Mouse (Mus musculus) cerebellum, adult 11-12 months (tissue): ENCODE measurements around the gene Ltbp4.

Experiments
- DNase-seq: peaks from one replicate; pipeline ENCODE4 v3.0.0; 2022

Ltbp4 gene

DNA sequence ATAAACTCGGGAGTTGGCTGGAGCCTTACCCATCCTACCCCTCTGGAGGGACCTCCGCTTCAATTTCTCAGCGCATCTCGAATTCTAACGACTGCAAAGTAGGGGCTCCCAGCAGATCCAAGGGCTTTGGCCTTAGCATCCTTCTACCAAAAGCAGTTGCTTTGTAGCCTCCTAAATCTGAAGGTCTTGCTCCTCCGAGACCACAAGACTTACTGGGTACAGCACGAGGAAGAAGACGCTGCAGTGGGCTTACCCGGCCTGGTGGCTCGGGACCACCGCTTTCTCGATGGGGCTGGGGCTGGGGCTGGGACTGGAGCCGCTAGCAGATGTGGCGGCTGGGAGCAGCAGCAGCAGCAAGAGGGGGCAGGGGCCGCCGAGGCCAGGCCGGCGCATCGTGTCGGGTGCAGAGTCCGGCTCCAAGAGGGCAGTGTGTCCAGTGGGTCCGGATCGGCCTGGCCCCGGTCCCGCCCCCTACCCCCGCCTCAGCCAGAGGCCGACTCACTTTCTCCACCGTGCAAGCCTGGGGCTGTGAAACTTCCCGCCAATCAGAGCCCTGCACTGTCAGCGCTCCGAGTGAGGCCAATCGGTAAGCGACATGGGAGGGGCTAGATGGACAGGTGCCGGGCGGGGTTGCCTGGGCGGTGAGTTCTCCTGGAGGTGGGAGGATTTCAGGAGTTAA lies at the start of gene Ltbp4:
Ltbp4 (minus strand) TSS at position 518 of the 679 bp plus-strand sequence.
- no peak for DNase-seq

DNA sequence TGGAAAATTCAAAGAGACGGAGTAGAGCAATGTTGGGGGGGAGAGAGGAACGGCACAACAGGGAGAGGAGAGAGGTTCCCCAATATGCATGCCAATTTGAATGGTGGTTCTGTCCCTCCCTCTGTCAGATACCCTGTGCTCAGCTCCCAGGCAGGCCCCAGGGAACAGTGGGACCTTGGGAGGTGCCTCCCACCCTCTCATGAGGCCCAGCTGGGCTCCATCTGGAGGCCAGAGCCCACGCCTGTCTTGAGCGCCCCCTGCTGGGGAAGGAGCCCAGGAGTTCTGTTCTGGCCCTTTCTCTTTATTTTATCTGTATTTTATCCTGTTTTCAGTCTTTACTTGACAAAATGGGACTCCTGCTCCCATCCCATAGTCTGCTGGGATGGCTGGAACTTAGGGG lies 47.2 kb upstream of the Ltbp4 start:
- no peak for DNase-seq

DNA sequence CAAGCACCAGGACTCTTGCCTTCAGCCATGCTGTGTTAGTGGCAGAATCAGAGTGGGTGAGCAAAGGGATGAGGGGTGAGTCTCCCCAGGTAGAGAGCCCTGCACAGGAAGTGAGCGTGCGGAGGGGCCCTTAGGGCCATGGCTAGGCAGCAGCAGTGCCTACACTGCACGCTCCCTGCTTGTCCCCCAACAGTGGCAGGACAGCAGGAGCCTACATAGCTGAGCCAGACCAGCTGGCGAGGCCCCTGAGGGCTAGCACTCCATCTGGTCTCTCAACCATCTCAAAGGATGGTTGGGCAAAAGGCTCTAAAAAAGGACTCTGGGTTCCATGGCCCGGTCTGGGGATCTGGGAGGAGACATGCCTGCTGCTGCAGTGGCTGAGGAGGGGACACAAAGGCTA lies 46.6 kb upstream of the Ltbp4 start:
- peak; percentile 83 for DNase-seq

DNA sequence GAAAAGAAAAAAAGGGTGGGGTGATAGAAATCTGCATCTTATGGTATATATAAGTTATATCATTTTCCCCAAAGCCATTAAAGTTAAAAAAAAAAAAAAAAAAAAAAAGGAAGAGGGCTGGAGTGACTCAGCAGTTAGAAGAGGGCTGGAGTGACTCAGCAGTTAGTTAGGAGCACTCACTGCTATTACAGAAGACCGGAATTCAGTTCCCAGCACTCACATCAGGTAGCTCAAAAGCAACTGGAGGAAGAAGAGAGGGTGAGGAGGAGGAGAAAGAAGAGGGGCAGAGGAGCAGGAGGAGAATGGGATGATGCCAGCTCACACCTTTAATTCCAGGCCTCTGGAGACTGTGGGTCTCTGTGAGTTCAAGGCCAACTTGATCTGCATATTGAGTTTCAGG lies 45.7 kb upstream of the Ltbp4 start:
- no peak for DNase-seq

DNA sequence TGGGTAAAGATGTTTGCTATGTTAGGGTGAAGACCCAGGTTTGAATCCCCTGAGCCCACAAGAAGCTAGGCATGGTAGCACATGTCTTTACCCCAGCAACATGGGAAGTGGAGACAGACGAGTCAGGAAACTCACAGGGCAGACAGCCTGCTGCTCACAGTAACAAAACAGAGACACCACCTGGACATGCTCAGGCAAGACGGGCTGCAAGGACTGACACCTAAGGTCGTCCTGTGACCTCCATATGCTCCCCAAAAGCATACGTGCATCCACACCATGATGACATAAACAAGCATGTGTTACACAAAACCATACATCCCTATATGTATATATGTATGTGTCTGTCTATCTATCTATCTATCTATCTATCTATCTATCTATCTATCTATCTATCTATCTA lies 44.1 kb upstream of the Ltbp4 start:
- no peak for DNase-seq

DNA sequence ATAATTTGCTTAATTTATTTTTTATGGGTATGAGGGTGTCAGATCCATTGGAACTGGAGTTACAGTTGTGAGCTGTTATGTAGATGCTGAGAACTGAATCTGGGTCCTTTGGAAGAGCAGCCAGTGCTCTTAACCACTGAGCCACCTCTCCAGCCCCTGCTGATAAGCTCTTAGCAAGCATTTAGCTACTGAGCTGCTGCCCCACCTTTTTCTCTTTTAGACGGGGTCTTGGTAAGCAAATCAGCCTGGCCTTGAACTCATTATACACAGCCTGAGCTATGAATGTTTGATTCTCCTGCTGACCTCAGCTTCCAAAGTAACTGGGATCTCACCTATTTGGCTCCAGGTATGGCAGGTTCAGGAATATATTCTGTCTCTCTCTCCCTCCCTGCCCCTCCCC lies 43.5 kb upstream of the Ltbp4 start:
- DNase-seq, result no peak

DNA sequence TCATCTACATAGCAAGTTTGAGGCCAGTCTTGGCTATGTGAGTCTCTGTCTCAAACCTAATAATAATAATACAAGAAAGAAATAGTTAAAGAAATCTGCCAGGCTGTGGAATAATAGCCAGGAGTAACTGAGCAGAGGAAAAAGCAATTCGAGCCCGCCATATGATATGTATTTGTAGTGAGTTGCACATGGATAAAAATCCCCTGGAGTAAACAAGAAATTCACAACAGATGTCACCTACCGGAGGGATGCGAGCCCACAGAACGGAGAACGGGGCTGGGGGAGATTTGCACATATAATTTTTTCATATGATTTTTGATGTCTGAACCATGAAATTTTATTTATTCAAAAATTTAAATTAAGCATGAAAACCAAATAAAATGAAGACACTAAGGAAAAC lies 42.3 kb upstream of the Ltbp4 start:
- DNase-seq, result no peak

DNA sequence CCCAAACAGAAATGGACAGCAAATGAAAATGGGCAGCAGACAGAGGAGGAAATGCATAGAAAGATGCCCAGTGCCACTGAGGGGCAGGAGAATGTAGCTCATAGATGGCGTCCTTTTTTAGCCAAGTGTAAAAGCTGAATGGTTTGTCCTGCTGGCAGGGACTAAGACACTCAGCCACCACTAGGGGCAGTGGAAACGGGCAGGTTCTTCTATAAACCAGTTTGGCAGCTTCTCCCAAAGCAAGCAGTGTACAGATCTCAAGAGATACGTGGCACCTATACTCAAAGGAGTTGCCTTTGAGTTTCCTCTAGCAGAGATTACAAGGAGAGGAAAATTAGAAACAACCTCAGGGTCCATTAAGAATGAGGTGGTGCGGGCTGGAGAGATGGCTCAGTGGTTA lies 40.9 kb upstream of the Ltbp4 start:
- no peak for DNase-seq

DNA sequence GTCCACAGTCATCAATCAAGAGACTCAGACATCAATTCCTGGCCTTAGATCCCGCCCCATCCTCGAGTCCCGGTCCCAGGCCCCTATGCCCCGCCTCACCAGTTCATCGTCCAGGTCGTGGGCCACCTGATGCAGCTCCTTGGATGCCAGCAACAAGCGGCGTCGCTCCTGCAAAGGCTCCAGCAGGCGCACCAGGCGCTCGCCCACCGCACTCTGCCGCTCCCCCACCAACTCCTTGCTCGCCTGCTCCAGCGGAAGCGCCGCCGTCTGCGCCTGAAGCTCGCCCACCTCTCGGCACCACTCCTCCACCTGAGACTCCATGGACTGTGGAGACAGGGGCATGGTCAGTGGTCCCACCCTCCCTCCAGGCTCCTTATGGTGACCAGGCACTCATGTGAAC lies 37.8 kb upstream of the Ltbp4 start:
- DNase-seq, result peak; percentile 17

DNA sequence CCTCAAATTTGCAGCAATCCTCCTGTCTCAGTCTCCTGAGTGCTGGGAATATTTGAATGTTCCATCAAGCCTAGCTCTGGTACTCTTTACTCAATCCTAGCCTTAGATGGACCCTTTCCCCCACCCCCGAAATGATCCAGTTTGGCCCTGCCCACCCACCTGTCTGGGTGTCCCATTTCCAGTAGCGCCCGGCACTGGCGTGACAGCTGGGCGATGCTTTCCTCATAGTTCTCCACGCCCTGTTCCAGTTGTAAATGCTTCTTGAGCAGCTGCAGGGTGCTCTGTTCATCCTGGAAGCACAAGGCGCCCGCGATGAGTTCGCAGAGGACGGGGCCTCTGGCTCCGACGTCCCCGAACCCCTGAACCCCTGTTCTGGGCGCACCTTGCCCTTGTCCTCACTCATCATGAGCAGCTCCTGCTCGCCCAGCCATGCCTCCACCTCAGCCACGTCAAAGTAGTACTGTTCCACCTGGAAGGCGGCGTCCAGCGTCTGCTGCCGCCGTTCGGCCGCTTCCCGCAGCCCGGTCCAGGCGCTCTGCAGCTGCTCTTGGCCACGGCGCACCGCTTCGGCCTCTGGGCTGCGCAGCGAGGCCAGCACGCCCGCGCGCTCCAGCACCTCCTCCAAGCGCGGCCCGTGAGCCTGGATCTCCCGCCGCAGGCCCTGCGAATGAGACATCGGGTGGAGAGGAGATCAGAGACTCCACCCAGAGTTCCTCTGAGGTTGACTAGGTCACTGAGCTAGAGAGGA lies 34.4 kb upstream of the Ltbp4 start:
- peak; percentile 7 for DNase-seq

DNA sequence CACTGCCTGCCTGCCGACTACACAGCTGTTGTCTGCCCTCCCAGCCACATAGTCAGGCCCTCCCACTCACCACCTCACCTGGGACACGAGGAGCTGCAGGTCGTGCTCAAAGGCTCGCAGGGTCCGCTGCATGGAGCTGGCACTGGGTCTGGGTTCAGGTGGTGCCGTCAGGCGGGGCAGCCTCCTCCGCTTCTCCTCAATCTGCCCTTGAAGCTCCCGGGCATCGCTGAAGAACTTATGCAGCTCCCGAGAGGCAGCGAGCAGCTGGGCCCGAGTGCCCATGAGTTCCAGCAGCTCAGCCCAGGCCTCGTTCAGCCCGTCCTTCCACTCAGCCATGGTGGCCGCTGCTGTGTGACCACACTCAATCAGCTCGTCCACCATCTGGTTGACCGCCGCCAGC lies 31.6 kb upstream of the Ltbp4 start:
- DNase-seq, result no peak

DNA sequence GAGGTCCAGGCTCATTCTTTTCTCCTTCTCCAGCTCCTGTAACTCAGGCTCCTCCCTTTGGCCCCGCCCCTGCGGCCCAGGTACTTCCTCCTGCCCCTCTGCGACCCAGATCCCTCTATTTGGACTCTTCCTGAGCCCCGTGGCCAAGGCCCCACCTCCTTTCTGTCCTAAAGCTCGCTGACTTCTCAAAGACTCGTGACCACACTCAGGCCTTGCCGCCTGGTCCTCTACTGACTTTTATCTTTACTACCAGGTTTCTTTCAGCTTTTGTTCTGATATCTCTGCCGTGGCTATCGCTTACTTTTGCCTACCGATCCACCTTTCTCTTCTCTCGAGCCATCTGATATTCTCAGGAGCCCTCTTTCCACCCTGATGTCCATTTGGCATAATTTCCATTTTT lies 30.5 kb upstream of the Ltbp4 start:
- no peak for DNase-seq

DNA sequence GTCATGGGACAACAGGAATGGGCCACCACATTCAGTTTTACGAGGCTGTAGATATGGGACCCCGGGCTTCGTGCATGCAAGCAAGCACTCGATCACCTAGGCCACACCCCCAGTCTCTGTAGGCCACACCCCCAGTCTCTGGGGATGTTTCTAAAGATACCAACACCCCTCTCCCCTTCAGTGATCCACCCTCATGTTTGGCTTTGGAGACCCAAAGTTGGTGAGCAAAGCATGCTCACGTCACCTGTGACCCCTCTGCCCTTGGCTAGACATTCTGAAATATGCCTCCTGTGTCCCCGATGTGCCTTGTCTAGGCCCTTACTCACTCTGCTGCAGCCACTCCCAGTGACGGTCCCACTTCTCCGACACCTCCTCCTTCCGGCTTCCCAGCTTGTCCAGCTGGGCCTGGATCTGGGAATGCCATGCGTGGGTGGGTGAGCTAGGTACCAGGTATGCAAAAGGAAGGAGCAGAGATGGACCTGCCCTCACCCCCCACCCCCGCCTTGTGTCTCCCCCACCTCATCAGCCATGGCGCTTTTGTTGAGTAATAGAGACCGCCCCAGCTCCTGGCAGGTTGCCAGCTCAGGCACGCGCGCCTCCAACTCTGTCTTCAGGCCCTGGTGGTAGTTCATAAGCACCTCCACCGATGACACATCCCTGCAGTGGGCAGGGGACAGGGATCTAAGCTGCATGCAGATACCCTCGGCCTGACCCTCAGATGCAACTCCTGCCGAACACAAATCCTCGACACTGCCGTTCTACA lies 28.8 kb upstream of the Ltbp4 start:
- no peak for DNase-seq

DNA sequence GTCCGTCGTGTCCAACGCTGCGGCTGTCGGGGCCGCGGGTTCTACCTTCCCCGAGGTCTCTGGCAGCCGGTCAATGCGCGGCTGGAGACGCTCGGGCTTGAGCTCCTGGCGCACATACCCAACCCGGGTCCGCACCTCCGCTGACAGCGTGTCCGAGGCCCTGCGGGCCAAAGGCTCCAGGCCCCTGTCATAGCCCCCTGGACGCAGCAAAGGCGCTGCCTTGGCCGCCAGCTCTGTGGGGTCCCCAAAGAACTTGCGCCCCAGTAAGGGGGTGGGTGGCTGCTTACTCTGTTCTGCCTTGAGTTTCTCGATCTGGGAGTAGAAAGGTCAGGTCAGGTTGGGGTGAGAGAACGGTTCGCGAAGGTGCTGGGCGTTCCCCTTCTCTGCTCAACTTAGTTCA lies 26.9 kb upstream of the Ltbp4 start:
- DNase-seq, result no peak

DNA sequence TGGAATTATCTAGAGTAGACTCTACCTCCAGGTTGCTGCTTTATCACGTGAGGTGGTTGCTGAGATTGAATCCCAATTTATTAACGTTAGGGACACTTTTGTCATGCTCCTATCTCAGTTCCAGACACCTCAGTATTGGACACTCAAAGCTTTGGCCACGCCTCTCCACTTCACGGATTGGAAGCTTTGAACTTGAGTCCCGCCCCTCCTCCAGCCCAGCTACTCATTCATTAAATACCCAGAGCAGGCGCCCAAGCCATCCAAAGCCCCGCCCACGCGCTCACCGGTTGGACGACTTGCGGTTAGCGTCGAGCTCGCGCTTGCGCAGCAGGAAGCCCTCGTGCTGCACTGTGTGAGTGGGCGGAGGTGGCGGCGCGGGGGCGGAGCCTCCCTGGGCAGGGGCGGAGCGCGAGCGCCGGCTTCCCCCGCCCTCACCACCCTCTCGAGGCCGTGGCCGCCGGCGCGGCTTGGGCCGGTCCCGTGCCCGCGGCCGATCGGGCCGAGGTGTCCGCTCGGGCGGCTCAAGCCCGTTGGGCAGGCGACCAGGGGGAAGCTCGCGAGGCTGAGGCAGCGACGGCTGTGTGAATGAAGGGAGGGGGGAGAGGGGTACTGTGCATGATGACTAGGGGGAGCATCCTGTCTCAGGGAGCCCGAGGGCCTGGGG lies 23.9 kb upstream of the Ltbp4 start:
- DNase-seq, result peak; percentile 99

DNA sequence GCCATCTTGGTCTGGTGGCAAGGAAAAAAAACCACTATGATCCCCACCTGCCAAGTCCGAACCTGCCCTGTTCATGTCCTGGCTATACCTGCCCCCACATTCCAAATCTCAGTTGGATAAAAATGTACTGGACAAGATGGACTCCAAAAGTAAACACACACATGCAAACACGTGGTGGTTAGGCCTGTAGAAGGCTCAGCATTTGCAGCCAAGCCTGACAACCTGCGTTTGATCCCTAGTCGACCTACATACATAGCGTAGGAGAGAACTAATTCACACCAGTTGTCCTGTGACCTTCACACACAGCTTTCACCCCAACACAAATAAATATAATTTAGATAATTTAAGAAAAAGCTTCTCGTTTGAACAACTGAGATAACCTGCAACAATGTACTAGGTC lies 23.3 kb upstream of the Ltbp4 start:
- no peak for DNase-seq

DNA sequence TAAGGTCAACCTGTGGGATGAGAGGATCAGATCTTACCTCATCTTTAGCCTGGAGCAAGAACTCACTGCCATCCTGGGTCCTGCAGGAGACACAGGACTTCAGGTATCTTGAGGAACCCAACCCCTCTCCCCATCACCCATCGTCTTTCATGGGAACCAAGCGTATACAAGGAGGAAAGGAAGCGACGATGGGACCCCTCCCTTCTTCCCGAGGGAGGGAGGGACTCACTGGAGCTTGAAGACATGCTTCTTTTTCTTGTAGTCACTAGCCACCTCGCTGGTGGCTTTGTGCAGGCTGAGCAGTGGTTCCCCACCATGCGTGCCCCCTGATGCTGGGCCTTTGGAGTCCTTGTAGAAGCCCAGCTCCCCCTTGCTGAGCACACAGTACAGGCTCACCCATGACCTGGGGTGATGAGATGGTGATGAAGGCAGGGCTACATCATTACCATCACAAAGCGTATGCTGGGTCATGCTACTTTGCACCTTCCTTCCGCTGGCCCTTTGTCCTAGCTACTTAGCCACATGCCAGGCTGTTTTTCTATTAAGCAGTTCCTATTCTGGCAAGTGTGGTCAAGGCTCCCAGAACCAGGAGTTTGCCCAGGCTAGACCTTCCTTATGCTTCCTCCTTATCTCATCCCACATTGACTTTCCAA lies 22.3 kb upstream of the Ltbp4 start:
- DNase-seq, result no peak

DNA sequence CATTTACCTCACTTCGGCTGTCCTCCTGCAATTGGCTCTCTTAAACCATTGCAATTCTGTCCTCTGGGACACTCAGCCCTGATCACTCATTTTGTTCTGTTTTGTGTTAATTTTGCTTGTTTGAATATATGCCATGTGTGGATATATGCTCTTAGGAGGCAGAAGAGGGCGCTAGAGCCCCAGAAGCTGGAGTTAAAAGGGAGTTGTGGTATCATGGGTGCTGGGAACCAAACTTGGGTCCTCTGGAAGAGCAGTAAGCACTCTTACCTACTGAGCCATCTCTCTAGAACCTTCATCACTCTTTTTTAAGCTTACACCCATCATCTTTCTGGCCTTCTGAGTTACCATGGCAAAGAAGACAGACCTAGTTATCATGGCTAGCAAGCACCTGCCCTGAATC lies 21.7 kb upstream of the Ltbp4 start:
- DNase-seq, result no peak

DNA sequence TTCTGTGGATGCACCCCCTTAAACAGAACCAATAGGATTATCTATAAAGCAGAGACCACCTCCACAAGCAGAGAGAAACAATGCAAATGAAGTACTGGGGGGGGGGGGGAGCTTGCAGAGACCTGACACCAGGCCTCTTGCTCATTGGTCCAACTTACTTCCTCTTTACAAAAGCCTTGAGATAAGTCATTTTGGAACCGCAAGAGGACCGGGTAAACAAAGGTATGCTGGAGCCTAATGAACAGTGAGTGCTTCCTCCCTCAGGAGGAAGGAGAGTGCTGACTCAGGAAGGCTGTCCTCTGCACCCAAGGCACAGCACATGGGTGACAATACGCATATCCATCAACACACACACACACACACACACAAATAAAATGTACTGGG lies 20.1 kb upstream of the Ltbp4 start:
- DNase-seq, result no peak

DNA sequence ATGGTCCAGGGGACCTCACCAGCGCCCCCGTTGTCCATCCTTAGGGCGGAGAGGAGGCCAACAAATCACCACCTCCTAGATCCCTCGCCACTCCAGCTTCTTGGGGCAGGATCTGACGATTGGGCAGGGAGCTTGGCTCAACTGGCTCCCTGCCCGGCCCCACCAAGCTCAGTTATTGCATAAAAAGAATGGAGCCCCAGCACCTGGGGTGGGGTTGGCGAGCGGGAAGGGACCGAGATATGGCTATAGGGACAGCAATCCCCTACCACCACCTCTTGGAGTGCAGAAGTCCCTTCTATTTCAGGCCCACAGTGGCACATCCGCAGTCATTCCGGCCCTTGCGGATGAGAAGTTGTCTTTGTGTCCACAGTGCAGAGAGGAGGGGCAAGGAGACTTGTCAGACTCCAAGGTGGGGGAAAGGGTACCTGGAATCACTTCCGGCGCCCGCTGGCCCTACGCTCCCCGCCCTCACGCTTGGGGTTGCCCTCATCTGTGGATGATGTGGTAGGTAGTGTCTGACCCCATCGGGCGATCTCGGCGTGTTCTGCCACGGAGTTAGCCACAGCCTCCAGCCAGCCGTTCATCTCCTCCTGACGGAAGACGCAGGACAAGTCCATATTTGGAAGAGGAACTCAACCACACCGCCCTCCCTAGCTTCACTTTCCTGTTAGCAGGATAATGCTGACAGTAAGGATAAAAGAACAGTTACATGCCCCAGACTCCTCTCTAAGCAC lies 19.5 kb upstream of the Ltbp4 start, which contains the start of gene Gm20479:
Gm20479 (minus strand) TSS at position 559 of the 734 bp plus-strand sequence.
- DNase-seq, result peak; percentile 63

DNA sequence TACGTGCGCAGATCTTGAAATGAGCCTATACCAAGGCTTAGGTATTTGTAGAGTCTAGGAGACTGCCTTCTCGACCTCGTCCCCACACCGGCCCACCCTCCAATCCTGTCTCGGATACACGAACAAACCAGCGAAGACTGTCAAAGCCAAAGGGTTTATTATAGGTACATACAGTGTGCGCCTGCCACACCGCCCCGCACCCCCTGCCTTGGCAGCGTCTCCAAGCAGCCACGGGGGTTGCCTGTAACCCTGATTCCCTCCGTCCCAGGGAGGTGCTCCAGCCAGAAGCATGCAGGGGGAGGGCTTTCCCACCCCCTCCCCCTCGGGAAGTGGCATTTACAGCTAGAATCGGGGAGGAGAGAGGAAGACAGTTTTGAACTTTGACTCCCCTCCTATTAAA lies 18.8 kb upstream of the Ltbp4 start:
- peak; percentile 71 for DNase-seq

DNA sequence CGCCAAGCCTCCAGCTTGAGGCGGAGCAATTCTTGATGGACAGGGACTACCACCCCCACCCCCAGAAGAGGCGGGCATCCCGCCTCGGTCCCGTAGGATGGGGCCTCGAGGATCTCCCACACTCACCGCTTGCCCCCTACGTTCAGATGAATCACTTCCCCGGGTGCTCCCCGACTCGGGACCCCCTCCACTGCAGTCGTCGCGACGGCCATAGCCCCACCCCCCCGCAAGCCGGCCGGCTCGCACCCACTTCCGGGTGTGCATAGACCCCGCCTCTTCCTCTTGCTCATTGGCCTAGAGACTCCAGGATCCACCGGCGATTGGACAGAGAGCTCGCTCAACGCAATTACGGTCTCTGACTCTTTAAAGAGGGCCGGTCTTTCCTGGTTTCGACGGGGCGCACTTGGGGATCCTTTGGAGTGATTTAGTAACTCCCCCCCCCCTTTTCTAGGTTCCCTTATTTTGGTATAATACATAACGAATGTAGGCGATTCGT lies 18.3 kb upstream of the Ltbp4 start, which contains the start of gene Shkbp1:
Shkbp1 (minus strand) TSS at position 275 of the 496 bp plus-strand sequence.
- peak; percentile 82 for DNase-seq
